Mouse (Mus musculus) testis, adult 2 months (tissue): ENCODE measurements around the gene Fam155a.

Experiments used
- CTCF ChIP-seq: fragments of 200-500 bp; IDR thresholded peaks from 2 replicates; pipeline ENCODE4 v1.5.1; 2012; ENCODE audit warnings: low read depth, mild to moderate bottlenecking, inconsistent platforms, low read length, moderate library complexity; ENCODE audit not compliant: control insufficient read depth, insufficient read depth, insufficient replicate concordance
- POLR2A ChIP-seq: fragments of 200-500 bp; IDR thresholded peaks from 2 replicates; pipeline ENCODE4 v1.6.1; 2012; ENCODE audit warnings: low read depth, mild to moderate bottlenecking, inconsistent platforms, low read length, moderate library complexity; ENCODE audit not compliant: control insufficient read depth

DNA sequence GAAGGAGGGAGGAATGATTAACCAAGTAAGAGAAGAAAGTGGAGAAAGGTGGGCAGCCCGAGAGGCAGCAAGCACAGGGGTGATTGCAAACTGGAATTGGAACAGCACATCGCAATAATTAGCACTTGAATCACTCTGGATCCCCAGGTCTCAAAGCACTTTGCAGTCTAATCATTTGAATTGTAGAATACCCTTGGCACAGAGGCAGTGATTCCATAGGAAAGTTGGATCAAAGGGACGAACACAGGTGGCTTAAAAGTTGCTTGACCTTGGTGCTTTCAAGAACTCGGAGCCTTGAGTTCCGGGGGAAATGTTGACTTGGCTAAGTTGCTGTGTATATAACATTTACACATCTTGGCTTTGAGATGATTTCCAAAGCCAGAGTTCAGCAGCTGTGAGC, 299.7 kb downstream of the Fam155a start:
- TF ChIP-seq CTCF, result no peak
- TF ChIP-seq POLR2A, result no peak
